Mouse (Mus musculus) kidney, embryonic 14.5 days (tissue): ENCODE measurements around the gene Psapl1. TPM values are rescaled to one million over a fixed set of nuclear protein-coding genes. Genes with fewer than 3 reads are reported as not detected.

Experiments
- ATAC-seq: fragments of 200-750 bp; cut with Nextera tagmentation; 2 replicates; pipeline ENCODE4 v1.8.0; 2017; ENCODE audit warnings: moderate number of reproducible peaks, mild to moderate bottlenecking, moderate TSS enrichment, moderate library complexity; ENCODE audit not compliant: low FRiP score, low TSS enrichment
- H3K27ac ChIP-seq: fragments of 300-500 bp; sonication (generic); 2 replicates; pipeline ENCODE4 v1.5.1; 2014; ENCODE audit warnings: low read depth, mild to moderate bottlenecking, low read length, moderate library complexity, mixed read lengths
- H3K27me3 ChIP-seq: fragments of 300-500 bp; sonication (generic); 2 replicates; pipeline ENCODE4 v1.6.1; 2014; ENCODE audit warnings: mild to moderate bottlenecking, low read length; ENCODE audit not compliant: control insufficient read depth, insufficient read depth
- H3K36me3 ChIP-seq: fragments of 300-500 bp; sonication (generic); 2 replicates; pipeline ENCODE4 v1.6.1; 2014; ENCODE audit warnings: low read length, mixed read lengths; ENCODE audit not compliant: control insufficient read depth, insufficient read depth
- H3K4me1 ChIP-seq: fragments of 300-500 bp; sonication (generic); 2 replicates; pipeline ENCODE4 v1.6.1; 2014; ENCODE audit warnings: low read length, mixed read lengths; ENCODE audit not compliant: control insufficient read depth, insufficient read depth
- H3K4me2 ChIP-seq: fragments of 300-500 bp; sonication (generic); replicated peaks from 2 replicates; pipeline ENCODE4 v1.6.1; 2014; ENCODE audit warnings: low read depth, mild to moderate bottlenecking, low read length
- H3K4me3 ChIP-seq: fragments of 300-500 bp; sonication (generic); 2 replicates; pipeline ENCODE4 v1.5.1; 2014; ENCODE audit warnings: mild to moderate bottlenecking, low read length
- H3K9ac ChIP-seq: fragments of 300-500 bp; sonication (generic); 2 replicates; pipeline ENCODE4 v1.6.1; 2014; ENCODE audit warnings: low read depth, mild to moderate bottlenecking, low read length, moderate library complexity
- H3K9me3 ChIP-seq: fragments of 300-500 bp; sonication (generic); 2 replicates; pipeline ENCODE4 v1.6.1; 2016; ENCODE audit warnings: low read length; ENCODE audit not compliant: control insufficient read depth
- WGBS: fragments of 180-500 bp; shearing (Covaris S2); extraction: QIAGEN DNeasy Blood & Tissue Kit; methylation state at CpG from one replicate; pipeline ENCODE4 v1.1.7; 2014; 5-methylcytosine and 5-hydroxymethylcytosine counted together
- polyA plus RNA-seq: library from polyadenylated mRNA; unstranded; fragments of >200 nt; fragmentation: Nextera tagmentation; extraction: Ambion mirVana; gene quantifications from 2 replicates; pipeline ENCODE4 v1.2.1, GENCODE M21; 2014

Psapl1 gene
- polyA plus RNA-seq: 0.11 TPM in 2 replicates

GRCm38 (mm10) chr5:36203916-36204315 is at the start of gene Psapl1:
Gene Psapl1, plus strand, starts transcription at chr5:36204021.
- no peak within 1 kb of the TSS for H3K9ac ChIP-seq
- no peak within 1 kb of the TSS for H3K4me2 ChIP-seq
- ATAC-seq: no peak
- no peak within 1 kb of the TSS for H3K27ac ChIP-seq
- no peaks in the 10 kb centered on the region for H3K4me1 ChIP-seq
- WGBS: 86% methylated on average over 10 of the region's 10 CpGs
- no peaks in the 10 kb centered on the region for H3K36me3 ChIP-seq
- no peaks in the 10 kb centered on the region for H3K9me3 ChIP-seq
- H3K27me3 ChIP-seq: no peaks in the 10 kb centered on the region
- H3K4me3 ChIP-seq: no peak within 1 kb of the TSS

GRCm38 (mm10) chr5:36154879-36155485 is 48.8 kb upstream of the Psapl1 start:
- no peak for ATAC-seq
- no peak overlapping the region for H3K4me2 ChIP-seq
- H3K4me1 ChIP-seq: no peaks in the 10 kb centered on the region; the same call in 1 of the 2 replicates
- no peak overlapping the region for H3K4me3 ChIP-seq
- no peak overlapping the region for H3K27ac ChIP-seq
- H3K9ac ChIP-seq: no peak overlapping the region
- 55% methylated on average over 8 of the region's 8 CpGs for WGBS
- H3K27me3 ChIP-seq: no peaks in the 10 kb centered on the region
- H3K9me3 ChIP-seq: no peaks in the 10 kb centered on the region
- H3K36me3 ChIP-seq: no peaks in the 10 kb centered on the region

GRCm38 (mm10) chr5:36165424-36166302 is 38.2 kb upstream of the Psapl1 start:
- H3K9ac ChIP-seq: no peak overlapping the region
- H3K4me3 ChIP-seq: no peak overlapping the region
- no peaks in the 10 kb centered on the region for H3K4me1 ChIP-seq
- 82% methylated on average over 21 of the region's 21 CpGs for WGBS
- no peaks in the 10 kb centered on the region for H3K27me3 ChIP-seq
- H3K9me3 ChIP-seq: no peaks in the 10 kb centered on the region
- H3K4me2 ChIP-seq: no peak overlapping the region
- no peak for ATAC-seq
- H3K27ac ChIP-seq: no peak overlapping the region
- no peaks in the 10 kb centered on the region for H3K36me3 ChIP-seq

GRCm38 (mm10) chr5:36166346-36167013 is 37.3 kb upstream of the Psapl1 start:
- H3K27me3 ChIP-seq: no peaks in the 10 kb centered on the region
- no peaks in the 10 kb centered on the region for H3K36me3 ChIP-seq
- ATAC-seq: no peak
- H3K9ac ChIP-seq: no peak overlapping the region
- H3K4me2 ChIP-seq: no peak overlapping the region
- H3K9me3 ChIP-seq: no peaks in the 10 kb centered on the region
- H3K4me1 ChIP-seq: no peaks in the 10 kb centered on the region
- 61% methylated on average over 6 of the region's 6 CpGs for WGBS
- no peak overlapping the region for H3K4me3 ChIP-seq
- H3K27ac ChIP-seq: no peak overlapping the region

- H3K27ac ChIP-seq: no peak overlapping the region
- H3K4me3 ChIP-seq: no peak overlapping the region
- H3K9ac ChIP-seq: no peak overlapping the region
- ATAC-seq: no peak
- no peak overlapping the region for H3K4me2 ChIP-seq
- H3K36me3 ChIP-seq: no peaks in the 10 kb centered on the region
- H3K9me3 ChIP-seq: no peaks in the 10 kb centered on the region
- no peaks in the 10 kb centered on the region for H3K4me1 ChIP-seq
- WGBS: 67% methylated on average over 14 of the region's 14 CpGs
- no peaks in the 10 kb centered on the region for H3K27me3 ChIP-seq
Observed at GRCm38 (mm10) chr5:36168963-36169650, 34.7 kb upstream of the Psapl1 start.

- Histone ChIP-seq H3K4me2 (no peak overlapping the region), H3K36me3 (no peaks in the 10 kb centered on the region), H3K4me1 (0 out of 2 replicates have a peak, but pooled peaks cover 3% of the 10 kb centered on the region), H3K4me3 (no peak overlapping the region), H3K27me3 (no peaks in the 10 kb centered on the region), H3K27ac (no peak overlapping the region), H3K9ac (no peak overlapping the region), H3K9me3 (no peaks in the 10 kb centered on the region)
- 56% methylated on average over 9 of the region's 9 CpGs for WGBS
- no peak for ATAC-seq
Observed at GRCm38 (mm10) chr5:36174569-36175115, 29.2 kb upstream of the Psapl1 start.

GRCm38 (mm10) chr5:36176409-36176808 is 27.4 kb upstream of the Psapl1 start:
- Histone ChIP-seq H3K4me1 (0 out of 2 replicates have a peak, but pooled peaks cover 3% of the 10 kb centered on the region), H3K4me3 (no peak overlapping the region)
- no peak for ATAC-seq

GRCm38 (mm10) chr5:36176873-36177272 is 26.9 kb upstream of the Psapl1 start:
- Histone ChIP-seq H3K27me3 (no peaks in the 10 kb centered on the region), H3K36me3 (no peaks in the 10 kb centered on the region), H3K9ac (no peak overlapping the region), H3K4me1 (0 out of 2 replicates have a peak, but pooled peaks cover 3% of the 10 kb centered on the region), H3K4me2 (no peak overlapping the region), H3K4me3 (no peak overlapping the region), H3K9me3 (no peaks in the 10 kb centered on the region), H3K27ac (no peak overlapping the region)
- no peak for ATAC-seq
- WGBS: 89% methylated on average over 4 of the region's 4 CpGs

More at GRCm38 (mm10) chr5:36176409-36176808, 27.4 kb upstream of the Psapl1 start:
- H3K27me3 ChIP-seq: no peaks in the 10 kb centered on the region
- no peaks in the 10 kb centered on the region for H3K36me3 ChIP-seq
- no peak overlapping the region for H3K9ac ChIP-seq
- 72% methylated on average over 11 of the region's 11 CpGs for WGBS
- no peak overlapping the region for H3K4me2 ChIP-seq
- H3K27ac ChIP-seq: no peak overlapping the region
- H3K9me3 ChIP-seq: no peaks in the 10 kb centered on the region
